Mouse (Mus musculus) common myeloid progenitor, adult 5-6 weeks (primary cell): ENCODE measurements at regions not wholly inside any gene's neighbourhood (a gene's known extent, or its start where the extent isn't known, plus 50 kb on each side); places are given as distances from the start of the nearest gene placed in this dataset.

Experiments
- ATAC-seq: replicated peaks from 2 replicates; pipeline ENCODE4 v1.8.0; 2016; ENCODE audit warnings: low read depth, mild to moderate bottlenecking, moderate TSS enrichment, inconsistent platforms; ENCODE audit not compliant: poor library complexity, severe bottlenecking

- ATAC-seq: no peak
These were observed 79.1 kb upstream of the Akt3 start for GRCm38 (mm10) chr1:177337141-177337540.

DNA sequence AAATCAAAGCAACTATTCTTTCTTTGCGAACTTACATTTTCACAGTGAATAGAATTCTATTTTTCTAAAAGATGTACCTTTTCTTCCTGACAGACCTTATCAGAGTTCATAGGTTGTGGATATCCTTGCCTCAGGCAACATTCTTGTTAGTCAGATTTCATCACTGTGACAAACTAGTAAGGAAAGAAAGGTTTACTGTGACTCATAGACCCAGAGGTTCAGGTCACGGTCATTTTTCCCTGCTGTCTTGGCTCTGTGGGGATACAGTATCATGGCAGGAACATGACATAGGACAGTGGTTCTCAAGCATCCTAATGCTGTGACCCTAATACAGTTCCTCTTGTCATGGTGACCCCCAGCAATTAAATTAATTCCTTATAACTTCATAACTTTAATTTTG is 78.4 kb upstream of the Akt3 start:
- ATAC-seq: no peak

GRCm38 (mm10) chr1:177335961-177336360 is 78.0 kb upstream of the Akt3 start:
- no peak for ATAC-seq

DNA sequence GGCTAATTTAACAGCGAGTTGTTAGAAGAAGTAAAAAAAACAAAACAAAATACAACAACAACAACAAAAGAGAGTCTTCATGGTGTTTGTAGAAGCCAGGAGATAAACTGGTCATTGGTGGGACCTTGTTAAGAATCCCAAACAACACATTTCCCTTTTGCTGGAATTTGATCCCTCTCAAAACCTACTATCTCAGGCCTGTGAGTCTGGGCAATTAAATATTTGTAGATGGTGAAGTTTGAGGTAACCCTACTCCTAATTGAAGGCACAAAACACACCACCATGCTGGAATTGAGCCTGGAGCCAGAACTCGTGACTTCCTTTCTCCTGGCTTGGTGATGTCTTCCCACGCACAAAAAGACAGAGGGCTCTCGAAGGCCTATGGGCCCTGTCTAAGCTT is 65.4 kb upstream of the Akt3 start:
- no peak for ATAC-seq

- peak; percentile 42 for ATAC-seq
These were observed 64.8 kb upstream of the Akt3 start for GRCm38 (mm10) chr1:177322745-177323299.

DNA sequence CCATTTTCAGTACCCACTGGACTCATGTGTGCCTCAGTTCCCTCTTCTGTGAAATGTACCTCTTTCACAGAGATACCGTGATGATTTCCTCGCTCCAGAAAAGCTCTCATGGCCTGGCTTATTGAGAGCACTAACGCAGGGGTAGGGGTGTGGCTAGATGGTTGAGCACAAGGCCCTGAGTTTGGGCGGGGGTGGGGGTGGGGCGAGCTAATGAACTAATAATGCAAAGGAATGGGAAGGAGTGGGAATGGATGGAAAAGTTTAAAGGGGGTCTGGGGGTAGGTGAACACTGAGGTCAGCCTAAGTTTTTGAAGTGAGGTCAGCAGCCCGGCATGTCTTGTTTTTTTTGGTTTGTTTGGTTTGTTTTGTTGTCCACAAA is 64.3 kb upstream of the Akt3 start:
- no peak for ATAC-seq

DNA sequence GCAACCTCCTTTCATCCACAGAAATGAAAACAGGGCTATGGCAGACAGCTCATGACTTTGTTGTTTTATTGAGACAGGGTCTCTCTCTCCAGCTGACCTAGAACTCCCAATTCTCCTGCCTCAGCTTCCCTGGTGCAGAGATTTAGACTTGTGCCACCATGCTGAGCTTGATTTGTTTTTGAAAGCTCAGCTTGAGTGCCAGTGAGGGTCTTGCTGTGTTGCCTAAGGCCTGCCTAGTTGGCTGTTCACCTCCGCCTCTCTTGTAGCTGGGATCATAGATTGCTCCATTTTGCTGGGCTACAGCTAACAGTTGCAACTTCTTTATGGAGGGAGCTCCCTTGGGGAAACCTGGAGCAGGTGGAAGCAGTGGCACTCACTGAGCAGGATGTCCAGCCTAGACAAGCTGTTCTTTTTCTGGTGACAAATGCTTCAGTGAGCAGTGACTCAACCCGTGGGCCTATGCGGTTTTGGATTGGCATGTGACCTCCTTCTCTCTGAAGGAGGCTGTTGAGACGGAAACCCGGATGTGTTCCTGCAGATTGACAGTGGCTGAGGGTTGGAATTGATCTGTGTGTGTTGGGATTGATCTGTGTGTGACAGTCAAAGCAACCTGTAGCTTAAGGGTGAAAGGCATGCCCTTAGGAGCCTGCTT is 63.8 kb upstream of the Akt3 start:
- no peak for ATAC-seq

DNA sequence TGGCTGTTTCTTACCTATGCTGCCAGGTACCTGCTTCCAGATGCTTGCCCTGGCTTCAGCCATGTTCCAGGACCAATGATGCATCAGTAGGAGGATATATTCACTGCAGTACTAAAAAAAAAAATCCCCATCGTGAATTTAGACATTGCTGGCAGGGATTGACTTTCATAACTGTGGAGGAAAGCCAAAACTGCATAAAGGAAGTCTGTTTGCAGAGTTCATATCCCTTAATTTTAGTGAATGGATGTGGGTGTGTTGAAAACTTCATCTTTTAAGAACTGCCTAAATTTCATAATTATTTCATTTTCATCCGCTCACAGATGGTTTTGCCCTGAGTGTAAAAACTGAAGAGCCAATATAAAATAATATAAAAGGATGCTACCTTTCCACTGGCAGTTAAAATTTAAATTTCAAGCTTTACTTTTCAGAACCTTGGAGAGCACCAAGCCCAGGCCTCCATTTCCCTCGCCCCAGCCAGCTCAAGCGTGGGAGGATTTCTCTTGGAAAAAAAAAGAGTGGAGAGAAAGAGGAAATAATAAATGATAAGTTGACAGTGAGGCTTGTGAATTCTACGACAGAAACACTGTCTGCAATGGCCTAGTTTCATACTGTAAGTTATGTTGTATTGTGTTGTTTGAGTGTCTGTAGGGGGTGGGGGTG is 50.3 kb upstream of the Akt3 start:
- ATAC-seq: peak; percentile 78
